Mouse (Mus musculus): ENCODE data around the gene Armc2.

DNA sequence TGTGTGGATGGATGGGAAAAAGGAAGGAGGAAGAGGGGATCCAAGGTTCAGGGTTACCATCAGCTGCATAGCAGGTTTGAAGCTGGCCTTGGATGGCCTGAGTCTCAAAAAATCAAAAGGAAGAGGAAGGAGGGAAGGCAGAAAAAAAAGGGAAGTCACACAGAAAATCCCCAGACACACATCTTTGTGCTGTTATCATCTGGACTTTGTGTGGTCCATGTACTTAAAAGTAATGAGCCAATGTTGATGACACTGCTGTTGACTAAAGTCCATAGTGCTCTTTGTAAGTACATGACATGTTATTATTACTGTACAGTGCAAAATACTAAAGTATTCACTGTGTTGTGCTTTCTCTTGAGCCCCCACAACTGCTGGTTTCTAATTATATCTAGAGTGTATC, 121.8 kb downstream of the Armc2 start:
- TF ChIP-seq CTCF (conservative IDR thresholded peaks at IDR 0.05; ENCODE audit: insufficient read depth, insufficient read length, low read depth, low read length) = no peak
- no peak for TF ChIP-seq POLR2A (IDR thresholded peaks at IDR 0.05; ENCODE audit: low read depth, low read length)
